Mouse (Mus musculus): ENCODE results near the gene Usp20. TPM values are rescaled to one million over a fixed set of nuclear protein-coding genes. Genes with fewer than 3 reads are reported as not detected.

Gene Usp20
- total and polyA plus RNA-seq, 3 experiments = 3.4 to 13.8 (median 12.0) TPM

DNA sequence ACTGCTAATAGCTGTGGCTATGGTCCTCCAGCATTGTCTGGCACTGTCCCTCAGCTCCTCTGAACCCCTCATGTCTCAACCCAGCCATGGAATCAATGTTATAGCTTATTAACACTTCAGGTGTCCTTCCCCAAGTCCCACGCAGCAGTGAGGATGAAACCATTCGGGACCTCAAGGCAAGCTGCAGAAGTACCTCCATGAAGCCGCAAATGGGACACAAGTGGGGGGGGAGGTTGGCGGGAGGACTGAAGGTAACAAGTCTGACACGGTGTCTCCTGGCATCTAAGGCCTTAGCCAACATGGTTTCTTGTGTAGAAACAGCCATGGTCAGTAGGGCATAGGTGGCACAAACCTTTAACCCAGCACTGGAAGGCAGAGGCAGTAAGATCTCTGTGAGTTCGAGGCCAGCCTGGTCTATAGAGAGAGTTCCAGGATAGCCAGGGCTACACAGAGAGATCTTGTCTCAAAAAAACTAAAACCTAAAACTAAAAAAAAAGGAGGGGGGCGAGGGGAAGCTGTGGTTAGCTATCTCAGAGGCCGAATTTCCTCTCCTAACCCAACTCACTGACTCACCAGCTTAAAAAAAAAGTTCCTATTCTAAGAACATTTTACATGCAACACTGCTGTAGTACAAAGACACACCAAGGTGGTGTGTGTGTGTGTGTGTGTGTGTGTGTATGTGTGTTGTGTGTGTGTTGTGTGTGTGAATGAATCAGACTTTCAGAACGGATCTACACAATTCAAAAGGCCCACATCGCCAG, 80.0 kb downstream of the Usp20 start (continued):
- TF ChIP-seq MAFK (IDR thresholded peaks at IDR 0.05; ENCODE audit: insufficient replicate concordance, low read length) (peak; percentile 83), RCOR1 (conservative IDR thresholded peaks at IDR 0.05; ENCODE audit: low read depth, low read length) (peak; percentile 89; the same call in 1 of the 2 replicates), NRF1 (IDR thresholded peaks at IDR 0.05; ENCODE audit: low read depth, low read length) (no peak), BHLHE40 (IDR thresholded peaks at IDR 0.05; ENCODE audit: low read depth, low read length) (peak; percentile 87), MYC (IDR thresholded peaks at IDR 0.05; ENCODE audit: low read depth, low read length) (peak; percentile 74; the same call in 1 of the 2 replicates), PAX5 (IDR thresholded peaks at IDR 0.05; ENCODE audit: low read length) (no peak)

DNA sequence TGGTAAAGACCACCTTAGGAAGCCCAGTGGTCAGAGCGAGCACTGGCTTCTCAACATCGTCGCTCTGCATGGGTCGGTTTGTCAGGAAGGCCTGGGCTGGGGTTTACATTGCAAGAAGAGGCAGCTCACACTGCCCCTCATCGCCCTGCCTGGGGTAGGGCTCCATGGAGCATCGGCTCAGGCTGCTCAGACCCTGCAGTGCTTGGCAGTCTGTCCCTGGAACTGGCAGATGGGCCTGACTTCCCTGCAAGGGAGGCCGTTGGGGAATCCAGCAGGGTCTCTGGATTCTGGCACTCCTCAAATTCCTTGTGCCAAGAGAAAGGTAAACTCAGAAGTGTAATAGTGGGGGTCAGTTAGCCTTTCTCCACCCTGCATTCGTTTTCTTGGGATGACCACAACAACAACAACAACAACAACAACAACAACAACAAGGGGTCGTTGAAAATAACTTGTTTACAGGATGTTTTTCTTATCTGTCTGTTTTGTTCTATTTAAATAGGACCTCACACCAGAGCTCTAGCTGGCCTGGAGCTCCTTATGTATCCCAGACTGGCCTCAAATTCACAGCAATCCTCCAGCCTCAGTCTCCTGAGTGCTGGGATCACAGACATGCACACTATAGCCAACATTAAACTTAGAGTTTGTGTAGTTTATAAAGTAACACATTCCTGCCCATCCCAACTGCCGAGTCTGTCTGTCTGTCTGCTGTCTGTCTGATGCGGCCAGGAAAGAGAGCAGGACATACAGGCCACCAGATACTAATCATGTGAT, 84.1 kb downstream of the Usp20 start:
- dilution Hi-C loops (cut with MboI; ENCODE audit: extremely low pct_ligation_motif_present, extremely low pct_unique_long_range_greater_than_20kb, low sequenced_read_pairs) (no loop called here), in situ Hi-C loops (cut with MboI; ENCODE audit: low pct_ligation_motif_present, low pct_unique_long_range_greater_than_20kb, low sequenced_read_pairs) (loop anchor here (25.0 kb wide), 1 partner anchor 396 kb away; the partner anchor contains the start of gene Ass1)
- H3K4me1 ChIP-seq (ENCODE audit: control insufficient read depth in 1 of 2, insufficient read depth in 2 of 2) = peaks cover 24 to 54% of the 10 kb centered on the region in 2 experiments
- DNase-seq (ENCODE audit: extremely low read depth) = no peak
- H3K79me2 ChIP-seq (replicated peaks; ENCODE audit: control insufficient read depth, extremely low read depth, insufficient read depth, poor library complexity, severe bottlenecking) = peaks cover 18% of the 10 kb centered on the region
- H3K9ac ChIP-seq (ENCODE audit: insufficient read depth, low read depth) = no peak overlapping the region
- no peaks in the 10 kb centered on the region for H3K27me3 ChIP-seq (replicated peaks)
- no peak overlapping the region for H3K4me2 ChIP-seq (ENCODE audit: insufficient read depth, low read depth, poor library complexity, severe bottlenecking)
- H3K4me3 ChIP-seq (replicated peaks in 1 of 3; ENCODE audit: low read depth in 2 of 3, low read length in 2 of 3, poor library complexity in 1 of 3) = no peak overlapping the region
- peaks cover 13% of the 10 kb centered on the region for H3K9me3 ChIP-seq (replicated peaks; ENCODE audit: low read length)
- 0 out of 2 replicates have a peak, but pooled peaks have one; percentile 14 for TF ChIP-seq POLR2AphosphoS2 (IDR thresholded peaks at IDR 0.05; ENCODE audit: low read depth, low read length)
- no peak for TF ChIP-seq KAT2A (IDR thresholded peaks at IDR 0.05; ENCODE audit: insufficient replicate concordance, low read length)
- H3K36me3 ChIP-seq (replicated peaks in 1 of 2; ENCODE audit: control insufficient read depth in 1 of 2, insufficient read depth in 1 of 2, low read length in 1 of 2) = peaks cover 27 to 70% of the 10 kb centered on the region in 2 experiments
- no peak overlapping the region for H3K27ac ChIP-seq (ENCODE audit: insufficient read depth, low read depth)

DNA sequence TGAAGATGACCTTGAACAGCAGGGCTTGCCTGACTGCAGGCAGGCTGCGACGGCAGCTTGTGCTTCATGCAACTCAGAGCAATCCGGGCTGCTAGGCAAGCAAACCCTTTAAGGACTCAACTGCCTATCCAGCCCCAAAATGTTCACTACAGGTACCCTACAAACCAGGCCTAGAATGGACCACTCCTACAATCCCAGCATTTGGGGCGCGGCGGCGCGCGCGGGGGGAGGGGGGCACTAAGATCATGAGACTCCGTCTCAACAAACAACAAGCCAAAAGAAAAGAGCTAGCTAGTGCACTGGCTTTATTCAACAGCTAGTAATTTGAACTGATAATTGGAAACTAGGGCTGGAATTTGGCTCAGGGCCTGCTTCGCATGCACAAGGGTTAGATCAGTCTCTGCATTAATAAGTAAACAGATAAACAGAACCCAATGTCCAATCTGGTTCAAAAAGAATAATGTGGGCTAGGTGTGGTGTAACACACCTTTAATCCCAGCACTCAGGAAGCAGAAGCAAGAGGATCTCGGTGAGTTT, 85.0 kb downstream of the Usp20 start:
- Histone ChIP-seq H3K27ac (ENCODE audit: insufficient read depth, low read depth) (no peak overlapping the region), H3K9me3 (replicated peaks; ENCODE audit: low read length) (peaks cover 13% of the 10 kb centered on the region), H3K4me2 (ENCODE audit: insufficient read depth, low read depth, poor library complexity, severe bottlenecking) (no peak overlapping the region), H3K9ac (ENCODE audit: insufficient read depth, low read depth) (no peak overlapping the region), H3K4me1 (ENCODE audit: control insufficient read depth in 1 of 2, insufficient read depth in 2 of 2) (peaks cover 18 to 49% of the 10 kb centered on the region in 2 experiments), H3K27me3 (replicated peaks) (no peaks in the 10 kb centered on the region), H3K4me3 (replicated peaks in 1 of 3; ENCODE audit: low read depth in 2 of 3, low read length in 2 of 3, poor library complexity in 1 of 3) (no peak overlapping the region), H3K79me2 (replicated peaks; ENCODE audit: control insufficient read depth, extremely low read depth, insufficient read depth, poor library complexity, severe bottlenecking) (peaks cover 18% of the 10 kb centered on the region), H3K36me3 (replicated peaks in 1 of 2; ENCODE audit: control insufficient read depth in 1 of 2, insufficient read depth in 1 of 2, low read length in 1 of 2) (peaks cover 30 to 75% of the 10 kb centered on the region in 2 experiments)
- DNase-seq (ENCODE audit: extremely low read depth) = no peak
- TF ChIP-seq MXI1 (IDR thresholded peaks at IDR 0.05; ENCODE audit: low read depth, low read length) (no peak), RAD21 (IDR thresholded peaks at IDR 0.05; ENCODE audit: low read depth, low read length) (no peak), ZNF384 (IDR thresholded peaks at IDR 0.05; ENCODE audit: low read depth, low read length) (no peak), HCFC1 (IDR thresholded peaks at IDR 0.05; ENCODE audit: low read depth, low read length) (no peak), JUN (IDR thresholded peaks at IDR 0.05; ENCODE audit: insufficient read depth, low read depth, low read length) (no peak), ETS1 (conservative IDR thresholded peaks at IDR 0.05; ENCODE audit: low read depth, low read length) (no peak), MYC (IDR thresholded peaks at IDR 0.05; ENCODE audit: low read depth, low read length) (no peak), ZC3H11A (IDR thresholded peaks at IDR 0.05; ENCODE audit: low read depth, low read length) (no peak)
- in situ Hi-C loops (cut with MboI; ENCODE audit: low pct_ligation_motif_present, low pct_unique_long_range_greater_than_20kb, low sequenced_read_pairs) = loop anchor here (25.0 kb wide), 1 partner anchor 395 kb away; the partner anchor contains the start of gene Ass1
- dilution Hi-C loops (cut with MboI; ENCODE audit: extremely low pct_ligation_motif_present, extremely low pct_unique_long_range_greater_than_20kb, low sequenced_read_pairs) = no loop called here

Data from CH12.LX (cell line).